Mouse (Mus musculus) thymus, adult 2 months (tissue): ENCODE data around the gene Chac1. TPM values are rescaled to one million over a fixed set of nuclear protein-coding genes. Genes with fewer than 3 reads are reported as not detected.

Experiments
- DNase-seq: peaks from one replicate; pipeline ENCODE4 v3.0.0; 2021
- H3K27ac ChIP-seq: fragments of 200-500 bp; 2 replicates; pipeline ENCODE4 v1.5.1; 2012; ENCODE audit warnings: low read length, control low read depth; ENCODE audit not compliant: control insufficient read depth, insufficient read depth
- H3K27me3 ChIP-seq: fragments of 200-500 bp; 2 replicates; pipeline ENCODE4 v1.6.1; 2012; ENCODE audit warnings: mild to moderate bottlenecking, low read length, moderate library complexity, mixed read lengths; ENCODE audit not compliant: control insufficient read depth, insufficient read depth
- H3K36me3 ChIP-seq: fragments of 200-500 bp; 2 replicates; pipeline ENCODE4 v1.6.1; 2012; ENCODE audit warnings: mild to moderate bottlenecking, low read length, moderate library complexity; ENCODE audit not compliant: control insufficient read depth, insufficient read depth
- H3K4me1 ChIP-seq: fragments of 200-500 bp; replicated peaks from 2 replicates; pipeline ENCODE4 v1.6.1; 2012; ENCODE audit warnings: low read length; ENCODE audit not compliant: control insufficient read depth, insufficient read depth
- H3K4me3 ChIP-seq: fragments of 200-500 bp; 2 replicates; pipeline ENCODE4 v1.5.1; 2012; ENCODE audit warnings: mild to moderate bottlenecking, low read length, control low read depth, moderate library complexity; ENCODE audit not compliant: control insufficient read depth, insufficient read depth
- CTCF ChIP-seq: fragments of 200-500 bp; IDR thresholded peaks from 2 replicates; pipeline ENCODE4 v1.5.1; 2012; ENCODE audit warnings: mild to moderate bottlenecking, control low read depth, low read length, moderate library complexity, borderline replicate concordance; ENCODE audit not compliant: control insufficient read depth, poor library complexity, insufficient read depth; ENCODE audit errors: extremely low read depth
- POLR2A ChIP-seq: fragments of 200-500 bp; IDR thresholded peaks from 2 replicates; pipeline ENCODE4 v1.6.1; 2012; ENCODE audit warnings: mild to moderate bottlenecking, low read length, control low read depth, moderate library complexity; ENCODE audit not compliant: control insufficient read depth, poor library complexity, insufficient read depth; ENCODE audit errors: extremely low read depth
- WGBS: fragments of 180-500 bp; shearing (Covaris S2); methylation state at CpG from one replicate; pipeline ENCODE4 v1.1.7; 2018; 5-methylcytosine and 5-hydroxymethylcytosine counted together
- polyA plus RNA-seq: library from polyadenylated mRNA; depleted of rRNA; stranded (reverse); fragments of >200 nt; gene quantifications from 2 replicates; pipeline ENCODE4 v1.2.3, GENCODE M21; 2012

The Chac1 gene
- polyA plus RNA-seq, 1 experiment: 1.1 TPM

GRCm38 (mm10) chr2:119353707-119354106, 2.7 kb downstream of the Chac1 start:
- no peak for TF ChIP-seq CTCF
- 0 out of 2 replicates have a peak, but pooled peaks have one; percentile 9 for TF ChIP-seq POLR2A
- 96% methylated on average over 8 of the region's 8 CpGs for WGBS
- H3K36me3 ChIP-seq: no peaks in the 10 kb centered on the region
- H3K4me1 ChIP-seq: peaks cover 9% of the 10 kb centered on the region; the same call in 1 of the 2 replicates
- H3K4me3 ChIP-seq: no peak overlapping the region
- DNase-seq: no peak
- H3K27ac ChIP-seq: no peak overlapping the region
- peaks cover 8% of the 10 kb centered on the region; the same call in 1 of the 2 replicates for H3K27me3 ChIP-seq

GRCm38 (mm10) chr2:119355089-119355488, 4.1 kb downstream of the Chac1 start:
- no peak overlapping the region for H3K27ac ChIP-seq
- peaks cover 9% of the 10 kb centered on the region; the same call in 1 of the 2 replicates for H3K4me1 ChIP-seq
- WGBS: 95% methylated on average over 3 of the region's 3 CpGs
- peaks cover 7% of the 10 kb centered on the region; the same call in 1 of the 2 replicates for H3K27me3 ChIP-seq
- no peaks in the 10 kb centered on the region for H3K36me3 ChIP-seq
- DNase-seq: no peak
- TF ChIP-seq POLR2A (no peak), CTCF (no peak)
- no peak overlapping the region for H3K4me3 ChIP-seq

GRCm38 (mm10) chr2:119355651-119356050, 4.6 kb downstream of the Chac1 start:
- Histone ChIP-seq H3K36me3 (no peaks in the 10 kb centered on the region), H3K27ac (no peak overlapping the region), H3K4me3 (no peak overlapping the region), H3K27me3 (peaks cover 4% of the 10 kb centered on the region; the same call in 1 of the 2 replicates), H3K4me1 (peaks cover 6% of the 10 kb centered on the region; the same call in 1 of the 2 replicates)
- 67% methylated on average over 7 of the region's 7 CpGs for WGBS
- DNase-seq: no peak
- no peak for TF ChIP-seq POLR2A
- TF ChIP-seq CTCF: no peak

- Histone ChIP-seq H3K4me1 (no peaks in the 10 kb centered on the region), H3K36me3 (no peaks in the 10 kb centered on the region), H3K27me3 (peaks cover 2% of the 10 kb centered on the region; the same call in 1 of the 2 replicates), H3K4me3 (no peak overlapping the region), H3K27ac (no peak overlapping the region)
- TF ChIP-seq CTCF: no peak
- no peak for TF ChIP-seq POLR2A
- DNase-seq: no peak
These were observed 5.3 kb downstream of the Chac1 start for GRCm38 (mm10) chr2:119356310-119356709.

GRCm38 (mm10) chr2:119356805-119357204, 5.8 kb downstream of the Chac1 start:
- 46% methylated on average over 5 of the region's 5 CpGs for WGBS
- H3K27ac ChIP-seq: no peak overlapping the region
- H3K4me1 ChIP-seq: no peaks in the 10 kb centered on the region

GRCm38 (mm10) chr2:119358249-119358648, 7.2 kb downstream of the Chac1 start:
- 67% methylated on average over 6 of the region's 6 CpGs for WGBS
- no peak for DNase-seq
- Histone ChIP-seq H3K27ac (no peak overlapping the region), H3K4me3 (no peak overlapping the region), H3K4me1 (no peaks in the 10 kb centered on the region), H3K36me3 (no peaks in the 10 kb centered on the region), H3K27me3 (no peaks in the 10 kb centered on the region)
- TF ChIP-seq POLR2A (no peak), CTCF (no peak)

More at GRCm38 (mm10) chr2:119356805-119357204, 5.8 kb downstream of the Chac1 start:
- H3K27me3 ChIP-seq: no peaks in the 10 kb centered on the region
- no peaks in the 10 kb centered on the region for H3K36me3 ChIP-seq
- TF ChIP-seq POLR2A: no peak
- TF ChIP-seq CTCF: no peak
- no peak overlapping the region for H3K4me3 ChIP-seq
- no peak for DNase-seq
